Mouse (Mus musculus): ENCODE measurements at regions not wholly inside any gene's neighbourhood (a gene's known extent, or its start where the extent isn't known, plus 50 kb on each side); places are given as distances from the start of the nearest gene placed in this dataset.
"Not testable (repeated sequence)": the region's sequence is repeated elsewhere in the genome, so short reads cannot be mapped to it uniquely, and the experiment has no call there.

GRCm38 (mm10) chr8:31737314-31737713 lies 1691.2 kb upstream of the 5930422O12Rik start:
- TF ChIP-seq CTCF (IDR thresholded peaks at IDR 0.05); EP300 (IDR thresholded peaks at IDR 0.05; ENCODE audit: insufficient read depth, low read depth, low read length); POLR2A (IDR thresholded peaks at IDR 0.05; ENCODE audit: insufficient read depth, low read depth, low read length): not testable (repeated sequence)
